13 mouse cellular contexts compared by ENCODE assay signal in genomic region chr1:178573406-178574032, GRCm38 (mm10).
"Had no signal": no experiment of that assay in that cellular context is flagged by ENCODE, and none has a peak within 500 bp of the region (broad histone marks: within the 10 kb centered on the region; RNA-seq: fewer than 3 reads in every experiment).

No protein-coding gene starts in this region.

- H3K9ac ChIP-seq: limb, embryonic 13.5 days; liver, embryonic 14.5 days; neural tube, embryonic 15.5 days had no signal

- ATAC-seq: intestine, postnatal 0 days had no signal

- H3K4me3 ChIP-seq: limb, embryonic 13.5 days; midbrain, embryonic 10.5 days; myocyte; neural tube, embryonic 15.5 days had no signal

- H3K36me3 ChIP-seq: midbrain, embryonic 10.5 days; neural tube, embryonic 15.5 days had no signal

- H3K4me2 ChIP-seq: limb, embryonic 13.5 days; neural tube, embryonic 15.5 days had no signal

- H3K27ac ChIP-seq: limb, embryonic 13.5 days; liver, embryonic 14.5 days; midbrain, embryonic 10.5 days; neural tube, embryonic 15.5 days had no signal

- DNase-seq: kidney, adult 8-10 months; kidney, postnatal 25 days; layer of hippocampus, adult 9-11 months; midbrain, embryonic 14.5 days; right cerebral cortex, adult 18-20 months; right cerebral cortex, postnatal 25 days; thymus, postnatal 4 days had no signal

- H3K27me3 ChIP-seq: limb, embryonic 13.5 days; neural tube, embryonic 15.5 days had no signal
